Mouse (Mus musculus): ENCODE results near the gene Krt77. TPM values are rescaled to one million over a fixed set of nuclear protein-coding genes. Genes with fewer than 3 reads are reported as not detected.

Krt77 gene
- polyA plus RNA-seq, 1 experiment from 2014 or later: 0.53 TPM

DNA sequence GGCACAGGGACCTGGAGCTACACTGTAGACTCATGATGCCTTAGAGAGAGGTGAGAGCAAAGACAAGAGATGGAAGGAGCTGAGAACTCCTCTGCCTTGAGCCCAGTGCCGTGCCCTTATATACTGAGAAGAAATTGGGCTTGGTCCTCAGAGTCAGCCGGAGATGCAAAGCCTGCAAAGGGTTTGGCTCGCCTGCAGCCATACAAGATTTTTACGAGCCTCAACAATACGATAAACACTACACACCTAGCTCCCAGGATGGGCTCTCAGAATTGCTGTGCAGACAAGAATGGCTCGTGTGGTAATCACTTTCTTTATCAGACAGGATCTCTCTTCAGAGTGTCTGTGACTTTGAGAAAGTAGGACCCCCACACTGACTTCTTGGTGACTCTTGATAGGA is 18.8 kb downstream of the Krt77 start, which contains the start of gene Krt1:
TSS of gene Krt1 (minus strand) at position 101 of the 400 bp plus-strand sequence.
- Histone ChIP-seq H3K4me3 (ENCODE audit: low read length) (no peak within 1 kb of the TSS), H3K9me3 (ENCODE audit: control insufficient read depth, low read length) (no peaks in the 10 kb centered on the region), H3K9ac (ENCODE audit: low read depth, low read length) (no peak within 1 kb of the TSS), H3K36me3 (ENCODE audit: control insufficient read depth, insufficient read depth, low read length) (no peaks in the 10 kb centered on the region), H3K4me1 (ENCODE audit: control insufficient read depth, insufficient read depth, low read depth, low read length) (no peaks in the 10 kb centered on the region), H3K27ac (ENCODE audit: low read depth, low read length) (no peak within 1 kb of the TSS), H3K27me3 (replicated peaks; ENCODE audit: control insufficient read depth, insufficient read depth, low read length) (no peaks in the 10 kb centered on the region), H3K4me2 (ENCODE audit: low read length) (no peak within 1 kb of the TSS)
- no peak for ATAC-seq
- WGBS: 89% methylated on average over 6 of the region's 6 CpGs

- ATAC-seq: peak; percentile 84
- WGBS: under 1% methylated on average over 31 of the region's 37 CpGs
Measured at GRCm38 (mm10) chr15:101845971-101846403, 23.5 kb downstream of the Krt77 start.

GRCm38 (mm10) chr15:101843192-101843591 is 26.3 kb downstream of the Krt77 start:
- Histone ChIP-seq H3K27ac (ENCODE audit: low read depth, low read length) (no peak overlapping the region), H3K27me3 (replicated peaks; ENCODE audit: control insufficient read depth, insufficient read depth, low read length) (no peaks in the 10 kb centered on the region), H3K9ac (ENCODE audit: low read depth, low read length) (no peak overlapping the region), H3K4me2 (ENCODE audit: low read length) (no peak overlapping the region), H3K4me1 (ENCODE audit: control insufficient read depth, insufficient read depth, low read depth, low read length) (0 out of 2 replicates have a peak, but pooled peaks cover 3% of the 10 kb centered on the region), H3K36me3 (ENCODE audit: control insufficient read depth, insufficient read depth, low read length) (no peaks in the 10 kb centered on the region), H3K9me3 (ENCODE audit: control insufficient read depth, low read length) (no peaks in the 10 kb centered on the region), H3K4me3 (ENCODE audit: low read length) (no peak overlapping the region)
- ATAC-seq: no peak
- 69% methylated on average over 9 of the region's 9 CpGs for WGBS

More at GRCm38 (mm10) chr15:101845971-101846403, 23.5 kb downstream of the Krt77 start:
- H3K36me3 ChIP-seq (ENCODE audit: control insufficient read depth, insufficient read depth, low read length): no peaks in the 10 kb centered on the region
- 0 out of 2 replicates have a peak, but pooled peaks cover 3% of the 10 kb centered on the region for H3K4me1 ChIP-seq (ENCODE audit: control insufficient read depth, insufficient read depth, low read depth, low read length)
- H3K9me3 ChIP-seq (ENCODE audit: control insufficient read depth, low read length): no peaks in the 10 kb centered on the region
- peak overlapping the region; percentile 90 for H3K27ac ChIP-seq (ENCODE audit: low read depth, low read length)
- H3K9ac ChIP-seq (ENCODE audit: low read depth, low read length): peak overlapping the region; percentile 78
- H3K27me3 ChIP-seq (replicated peaks; ENCODE audit: control insufficient read depth, insufficient read depth, low read length): no peaks in the 10 kb centered on the region
- H3K4me2 ChIP-seq (ENCODE audit: low read length): peak overlapping the region; percentile 65
- H3K4me3 ChIP-seq (ENCODE audit: low read length): peak overlapping the region; percentile 53

DNA sequence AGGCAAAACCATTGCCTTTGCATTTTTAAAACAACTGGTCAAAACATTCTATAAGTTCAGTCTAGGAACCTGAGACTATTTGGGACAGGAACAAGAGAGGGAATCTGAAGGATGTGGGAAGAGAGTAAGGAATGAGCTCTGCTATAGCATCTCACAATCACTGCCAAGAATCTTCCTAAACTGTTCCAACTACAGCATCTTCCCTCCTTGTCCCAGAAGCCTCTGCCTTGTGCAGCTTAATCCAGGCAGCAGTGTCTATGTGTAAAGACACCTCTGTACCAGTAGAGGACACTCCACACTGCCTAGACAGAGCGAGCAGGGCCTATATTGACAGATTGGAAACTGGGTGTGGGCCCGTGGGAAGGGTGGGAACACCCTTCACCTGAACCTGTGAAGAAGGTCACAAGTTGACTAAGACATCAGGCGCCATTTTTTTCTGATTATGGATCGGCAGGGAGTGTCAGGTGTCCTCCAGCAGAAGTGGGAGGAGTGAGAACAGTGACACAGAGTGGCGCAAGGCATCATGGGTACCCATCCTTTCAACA is 34.6 kb downstream of the Krt77 start:
- no peak overlapping the region for H3K9ac ChIP-seq (ENCODE audit: low read depth, low read length)
- no peaks in the 10 kb centered on the region for H3K36me3 ChIP-seq (ENCODE audit: control insufficient read depth, insufficient read depth, low read length)
- no peaks in the 10 kb centered on the region for H3K9me3 ChIP-seq (ENCODE audit: control insufficient read depth, low read length)
- WGBS: 58% methylated on average over 5 of the region's 5 CpGs
- ATAC-seq: no peak
- H3K27ac ChIP-seq (ENCODE audit: low read depth, low read length): no peak overlapping the region
- H3K27me3 ChIP-seq (replicated peaks; ENCODE audit: control insufficient read depth, insufficient read depth, low read length): no peaks in the 10 kb centered on the region
- no peak overlapping the region for H3K4me2 ChIP-seq (ENCODE audit: low read length)
- no peak overlapping the region for H3K4me3 ChIP-seq (ENCODE audit: low read length)
- no peaks in the 10 kb centered on the region for H3K4me1 ChIP-seq (ENCODE audit: control insufficient read depth, insufficient read depth, low read depth, low read length)

GRCm38 (mm10) chr15:101833131-101833530 is 36.4 kb downstream of the Krt77 start:
- Histone ChIP-seq H3K9me3 (ENCODE audit: control insufficient read depth, low read length) (no peaks in the 10 kb centered on the region), H3K36me3 (ENCODE audit: control insufficient read depth, insufficient read depth, low read length) (no peaks in the 10 kb centered on the region), H3K27ac (ENCODE audit: low read depth, low read length) (no peak overlapping the region), H3K9ac (ENCODE audit: low read depth, low read length) (no peak overlapping the region), H3K4me2 (ENCODE audit: low read length) (no peak overlapping the region), H3K4me3 (ENCODE audit: low read length) (no peak overlapping the region), H3K27me3 (replicated peaks; ENCODE audit: control insufficient read depth, insufficient read depth, low read length) (no peaks in the 10 kb centered on the region), H3K4me1 (ENCODE audit: control insufficient read depth, insufficient read depth, low read depth, low read length) (no peaks in the 10 kb centered on the region)
- no peak for ATAC-seq
- 57% methylated on average over 6 of the region's 6 CpGs for WGBS

DNA sequence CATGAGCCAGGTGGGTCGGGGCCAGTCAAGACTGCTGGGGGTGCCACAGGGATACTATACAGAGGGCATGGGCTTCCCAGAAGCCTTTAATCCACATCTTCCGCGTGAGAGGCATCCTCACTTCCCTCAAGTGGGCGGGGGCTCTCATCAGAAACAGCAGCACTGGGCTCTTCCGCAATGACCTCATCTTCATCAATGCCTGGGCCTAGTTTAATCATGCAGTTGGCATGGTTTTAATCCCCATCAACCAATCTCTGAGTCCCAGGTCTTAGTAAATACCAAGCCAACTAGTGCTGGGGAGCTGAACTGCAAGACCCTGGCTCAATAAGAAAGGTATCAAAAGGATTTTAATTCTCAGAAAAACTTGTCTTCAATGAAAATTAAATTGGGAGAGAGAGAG is 40.1 kb downstream of the Krt77 start:
- 60% methylated on average over 5 of the region's 5 CpGs for WGBS
- no peak overlapping the region for H3K27ac ChIP-seq (ENCODE audit: low read depth, low read length)
- no peaks in the 10 kb centered on the region for H3K27me3 ChIP-seq (replicated peaks; ENCODE audit: control insufficient read depth, insufficient read depth, low read length)
- no peak overlapping the region for H3K9ac ChIP-seq (ENCODE audit: low read depth, low read length)
- H3K4me3 ChIP-seq (ENCODE audit: low read length): no peak overlapping the region
- H3K4me1 ChIP-seq (ENCODE audit: control insufficient read depth, insufficient read depth, low read depth, low read length): no peaks in the 10 kb centered on the region
- H3K4me2 ChIP-seq (ENCODE audit: low read length): no peak overlapping the region
- H3K9me3 ChIP-seq (ENCODE audit: control insufficient read depth, low read length): no peaks in the 10 kb centered on the region
- ATAC-seq: no peak
- H3K36me3 ChIP-seq (ENCODE audit: control insufficient read depth, insufficient read depth, low read length): no peaks in the 10 kb centered on the region

GRCm38 (mm10) chr15:101821786-101822185 is 47.7 kb downstream of the Krt77 start:
- H3K9me3 ChIP-seq (ENCODE audit: control insufficient read depth, low read length): no peaks in the 10 kb centered on the region
- no peaks in the 10 kb centered on the region for H3K27me3 ChIP-seq (replicated peaks; ENCODE audit: control insufficient read depth, insufficient read depth, low read length)
- H3K9ac ChIP-seq (ENCODE audit: low read depth, low read length): no peak overlapping the region
- no peaks in the 10 kb centered on the region for H3K4me1 ChIP-seq (ENCODE audit: control insufficient read depth, insufficient read depth, low read depth, low read length)
- no peak overlapping the region for H3K4me3 ChIP-seq (ENCODE audit: low read length)
- H3K4me2 ChIP-seq (ENCODE audit: low read length): no peak overlapping the region
- no peaks in the 10 kb centered on the region for H3K36me3 ChIP-seq (ENCODE audit: control insufficient read depth, insufficient read depth, low read length)
- H3K27ac ChIP-seq (ENCODE audit: low read depth, low read length): no peak overlapping the region
- ATAC-seq: no peak
- WGBS: 45% methylated on average over 3 of the region's 3 CpGs

- no peak within 1 kb of the TSS for H3K9ac ChIP-seq (ENCODE audit: low read depth, low read length)
- H3K27ac ChIP-seq (ENCODE audit: low read depth, low read length): no peak within 1 kb of the TSS
- no peaks in the 10 kb centered on the region for H3K9me3 ChIP-seq (ENCODE audit: control insufficient read depth, low read length)
- WGBS: 81% methylated on average over 16 of the region's 16 CpGs
- no peak for ATAC-seq
- H3K4me1 ChIP-seq (ENCODE audit: control insufficient read depth, insufficient read depth, low read depth, low read length): no peaks in the 10 kb centered on the region
- no peak within 1 kb of the TSS for H3K4me3 ChIP-seq (ENCODE audit: low read length)
- H3K27me3 ChIP-seq (replicated peaks; ENCODE audit: control insufficient read depth, insufficient read depth, low read length): no peaks in the 10 kb centered on the region
- H3K4me2 ChIP-seq (ENCODE audit: low read length): no peak within 1 kb of the TSS
- H3K36me3 ChIP-seq (ENCODE audit: control insufficient read depth, insufficient read depth, low read length): no peaks in the 10 kb centered on the region
Measured at GRCm38 (mm10) chr15:101817875-101818274, 51.6 kb downstream of the Krt77 start, which contains the start of gene Krt2. Gene Krt2, minus strand, starts transcription at chr15:101818169.
